Mouse (Mus musculus) fibroblast of lung, adult 2 months (primary cell): ENCODE data around the gene Platr17.
"Not testable (repeated sequence)": the region's sequence is repeated elsewhere in the genome, so short reads cannot be mapped to it uniquely, and the experiment has no call there.

ENCODE experiments used
- DNase-seq: peaks from one replicate; pipeline ENCODE4 v3.0.0-alpha.2; 2011; ENCODE audit warnings: low read depth

Platr17 gene

DNA sequence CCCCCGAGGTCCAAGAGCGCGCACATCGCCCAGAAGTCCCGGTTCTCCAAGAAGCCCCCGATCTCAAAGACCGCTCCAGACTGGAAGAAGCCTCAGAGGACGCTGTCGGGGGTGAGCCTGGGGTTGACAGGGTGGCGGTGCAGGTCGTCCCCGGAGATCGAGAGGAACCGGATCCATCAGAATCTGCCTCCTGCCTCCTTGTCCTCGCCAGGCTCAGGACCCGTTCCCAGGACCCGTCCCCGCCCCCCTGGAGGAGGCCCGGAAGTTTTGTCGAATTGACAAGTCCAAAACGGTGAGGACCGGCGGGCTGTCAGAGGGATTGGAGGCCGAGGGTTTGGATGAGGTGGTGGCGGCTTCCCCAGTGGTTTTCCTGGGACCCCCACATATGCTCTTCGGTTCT lies 36.0 kb downstream of the Platr17 start:
- no peak for DNase-seq

DNA sequence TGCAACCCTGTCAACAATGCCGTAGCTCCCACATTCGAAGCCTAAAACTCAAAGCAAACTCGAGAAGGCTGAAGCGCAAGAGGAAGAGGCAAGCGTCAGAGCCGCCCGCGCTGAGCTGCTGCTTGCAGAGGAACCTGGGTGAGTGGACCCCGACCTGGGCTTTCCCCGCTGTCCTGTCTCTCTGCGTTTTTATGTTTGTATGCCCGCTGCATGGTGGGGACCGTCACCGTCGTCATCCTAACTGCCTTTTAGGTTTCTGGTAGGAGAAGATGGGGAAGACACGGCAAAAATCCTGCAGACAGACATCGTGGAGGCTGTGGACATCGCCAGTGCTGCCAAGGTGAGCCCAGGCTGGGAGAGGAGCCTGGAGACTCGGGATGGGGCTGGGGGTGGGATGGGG lies 36.4 kb downstream of the Platr17 start:
- DNase-seq = no peak

- no peak for DNase-seq
Observed at GRCm38 (mm10) chr17:33943454-33943853, 38.5 kb downstream of the Platr17 start.

GRCm38 (mm10) chr17:33947430-33948089 lies 42.6 kb downstream of the Platr17 start:
- DNase-seq = no peak

DNA sequence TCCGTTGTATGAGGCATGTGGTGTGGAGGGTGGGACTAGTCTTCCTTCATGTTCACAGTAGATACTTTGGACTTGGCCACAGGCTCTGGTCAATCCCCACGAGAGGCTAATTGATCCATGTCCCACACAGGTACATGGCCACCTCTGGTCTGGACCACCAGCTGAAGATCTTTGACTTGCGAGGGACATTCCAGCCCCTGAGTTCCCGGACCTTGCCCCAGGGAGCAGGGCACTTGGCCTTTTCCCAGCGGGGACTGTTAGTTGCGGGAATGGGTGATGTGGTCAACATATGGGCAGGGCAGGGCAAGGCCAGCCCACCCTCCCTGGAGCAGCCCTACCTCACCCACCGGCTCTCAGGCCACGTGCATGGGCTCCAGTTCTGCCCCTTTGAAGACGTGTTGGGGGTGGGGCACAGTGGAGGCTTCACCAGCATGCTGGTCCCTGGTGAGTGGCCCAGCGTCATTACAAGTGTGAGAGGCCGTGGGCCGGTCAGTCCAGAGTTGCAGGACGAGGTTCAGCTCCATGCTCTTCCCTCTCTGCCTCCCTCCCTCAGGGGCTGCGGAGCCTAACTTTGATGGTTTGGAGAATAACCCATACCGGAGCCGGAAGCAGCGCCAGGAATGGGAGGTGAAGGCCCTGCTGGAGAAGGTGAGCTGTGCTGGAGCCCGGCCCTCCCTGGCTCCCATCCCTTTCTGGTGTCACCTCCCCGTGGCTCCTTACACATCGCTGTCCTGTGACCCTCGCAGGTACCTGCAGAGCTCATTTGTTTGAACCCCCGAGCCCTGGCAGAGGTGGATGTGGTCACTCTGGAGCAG lies 43.4 kb downstream of the Platr17 start:
- no peak for DNase-seq

GRCm38 (mm10) chr17:33948905-33949537 lies 44.1 kb downstream of the Platr17 start:
- DNase-seq = no peak

GRCm38 (mm10) chr17:33950131-33950625 lies 45.2 kb downstream of the Platr17 start:
- no peak for DNase-seq

DNA sequence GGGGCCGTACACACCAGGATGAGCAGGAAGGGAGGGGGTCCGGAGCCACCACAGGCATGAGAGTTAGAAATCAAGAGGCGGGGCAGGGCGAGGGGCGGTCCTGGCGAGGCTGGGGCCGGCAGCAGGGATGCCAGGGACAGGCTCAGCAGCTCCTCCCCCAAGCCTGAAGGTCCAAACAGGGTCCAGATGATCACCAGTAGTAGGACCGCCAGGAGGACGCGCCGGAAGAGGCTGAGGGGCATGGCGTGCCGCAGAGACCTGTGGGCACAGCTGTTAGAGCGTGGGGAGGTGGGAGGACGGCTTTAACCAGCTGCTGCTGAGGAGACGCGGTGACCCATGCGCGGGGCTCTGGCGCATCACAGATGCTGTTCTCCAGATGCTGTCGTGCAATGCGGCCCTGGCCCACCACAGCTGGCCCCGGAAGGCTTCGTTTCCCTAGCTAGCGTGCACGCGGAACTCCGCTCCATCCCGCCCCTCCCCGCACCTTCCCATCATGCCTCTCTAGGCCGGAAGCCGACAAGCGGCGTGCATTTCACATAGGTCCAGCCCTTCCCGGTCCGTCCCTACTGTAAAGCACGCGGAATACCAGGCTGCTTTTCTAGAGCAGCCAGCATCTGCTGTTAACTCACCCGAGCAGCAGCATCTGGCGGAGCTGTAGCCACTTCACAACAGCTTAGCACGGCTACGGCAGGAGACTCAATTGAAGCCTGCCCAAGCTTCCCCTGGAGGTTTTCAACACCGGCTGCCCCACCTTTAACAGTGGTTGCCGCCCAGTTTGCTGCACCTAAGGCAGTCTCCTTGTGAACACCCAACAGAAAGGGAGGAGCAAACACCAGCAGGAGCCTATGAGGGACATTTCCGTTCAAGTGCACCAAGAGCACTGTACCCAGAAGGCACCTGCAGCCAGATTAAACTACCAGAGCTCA lies 46.3 kb downstream of the Platr17 start, which contains the start of gene B3galt4:
Gene B3galt4 (minus strand): TSS at position 468 of the 926 bp plus-strand sequence.
- no peak for DNase-seq

- not testable (repeated sequence) for DNase-seq
Observed at GRCm38 (mm10) chr17:33952015-33952414, 47.1 kb downstream of the Platr17 start.

- DNase-seq = no peak
Observed at GRCm38 (mm10) chr17:33952879-33953278, 47.9 kb downstream of the Platr17 start.

DNA sequence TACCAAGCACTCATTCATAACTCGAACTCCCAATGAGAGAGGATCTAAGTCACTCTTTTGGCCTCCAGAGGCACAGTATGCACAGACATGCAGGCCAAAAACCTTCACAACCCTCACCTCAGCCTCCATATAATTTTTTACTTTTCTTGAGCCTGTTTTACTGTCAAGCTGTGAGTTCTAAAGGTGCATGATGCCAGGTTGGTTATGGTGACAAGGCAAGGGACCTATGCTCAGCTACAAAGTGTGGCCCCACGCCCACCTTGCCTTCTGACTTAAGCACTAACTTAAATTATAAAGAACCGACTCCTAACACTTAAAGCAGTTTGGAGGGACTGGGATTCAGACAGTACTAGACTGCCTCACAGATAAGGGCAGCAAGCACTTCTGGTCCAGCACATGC lies 48.4 kb downstream of the Platr17 start:
- no peak for DNase-seq

DNA sequence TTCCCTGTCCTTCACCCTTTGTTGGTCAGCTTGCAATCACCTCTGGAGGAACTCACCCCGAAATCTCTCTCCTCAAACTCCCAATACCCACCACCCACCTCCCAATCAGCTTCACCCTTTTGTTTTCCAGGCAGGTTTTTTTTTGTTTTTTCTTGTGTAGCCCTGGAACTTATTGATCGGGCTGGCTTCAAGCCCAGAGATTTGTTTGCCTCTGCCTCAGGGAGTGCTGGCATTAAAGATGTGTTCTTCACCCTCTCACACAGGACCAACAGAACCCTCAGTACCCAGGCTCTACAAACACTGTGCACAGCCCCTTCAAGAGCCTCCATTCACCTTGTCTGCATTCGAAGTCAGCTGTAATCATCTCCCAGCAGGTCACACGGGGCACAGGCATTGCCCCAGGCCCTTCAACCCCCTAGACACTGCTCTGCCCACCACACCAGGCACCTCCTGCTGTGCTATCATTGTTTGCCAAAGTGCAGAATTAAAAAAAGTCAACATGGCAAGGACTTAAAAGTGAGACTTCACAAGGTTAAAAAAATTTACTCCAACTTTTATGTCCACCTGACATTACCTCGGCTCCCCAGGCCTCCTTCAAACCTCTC lies 49.1 kb downstream of the Platr17 start:
- no peak for DNase-seq

DNA sequence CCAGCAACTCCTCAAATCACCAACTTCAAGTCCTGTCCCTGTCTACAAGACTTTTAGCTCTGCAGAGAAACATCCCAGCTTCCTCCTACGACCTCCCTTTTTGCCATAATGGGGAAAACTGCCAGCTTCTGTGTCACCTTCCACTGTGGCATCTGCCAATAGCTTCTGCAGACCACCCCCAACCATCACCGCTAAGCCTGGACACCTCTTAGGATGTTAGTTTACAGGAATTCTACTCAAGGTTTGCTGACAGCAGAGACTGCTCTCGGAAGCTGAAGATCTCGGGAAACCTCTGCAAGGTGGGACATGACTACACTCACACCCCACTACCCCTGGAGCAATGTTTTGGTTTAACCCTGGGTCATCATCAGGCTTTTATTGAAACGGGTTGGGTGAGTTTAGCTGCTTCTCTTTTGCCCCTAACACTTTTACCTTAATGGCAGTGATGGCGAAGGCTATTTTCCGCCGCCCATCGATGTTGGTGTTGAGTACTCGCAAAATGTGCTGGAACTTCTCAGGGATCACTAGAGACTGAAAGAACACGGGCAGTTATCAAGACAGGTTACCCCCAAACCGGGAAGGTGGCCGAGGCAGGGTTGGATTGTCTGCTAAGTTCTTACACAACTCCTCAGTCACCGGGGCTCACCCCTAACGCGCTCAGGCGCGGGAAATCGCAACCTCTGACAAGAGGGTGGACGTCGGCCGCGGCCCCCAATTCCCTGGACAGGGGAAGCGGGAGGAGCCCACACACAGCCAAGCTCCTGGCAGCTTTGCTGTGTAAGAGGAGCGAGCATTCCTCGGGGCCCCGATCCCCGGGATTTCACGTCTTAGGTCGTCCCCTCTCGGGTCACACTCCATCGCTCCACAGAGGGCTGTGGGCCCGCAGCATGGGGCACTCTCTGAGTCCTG lies 50.0 kb downstream of the Platr17 start:
- DNase-seq = no peak

DNA sequence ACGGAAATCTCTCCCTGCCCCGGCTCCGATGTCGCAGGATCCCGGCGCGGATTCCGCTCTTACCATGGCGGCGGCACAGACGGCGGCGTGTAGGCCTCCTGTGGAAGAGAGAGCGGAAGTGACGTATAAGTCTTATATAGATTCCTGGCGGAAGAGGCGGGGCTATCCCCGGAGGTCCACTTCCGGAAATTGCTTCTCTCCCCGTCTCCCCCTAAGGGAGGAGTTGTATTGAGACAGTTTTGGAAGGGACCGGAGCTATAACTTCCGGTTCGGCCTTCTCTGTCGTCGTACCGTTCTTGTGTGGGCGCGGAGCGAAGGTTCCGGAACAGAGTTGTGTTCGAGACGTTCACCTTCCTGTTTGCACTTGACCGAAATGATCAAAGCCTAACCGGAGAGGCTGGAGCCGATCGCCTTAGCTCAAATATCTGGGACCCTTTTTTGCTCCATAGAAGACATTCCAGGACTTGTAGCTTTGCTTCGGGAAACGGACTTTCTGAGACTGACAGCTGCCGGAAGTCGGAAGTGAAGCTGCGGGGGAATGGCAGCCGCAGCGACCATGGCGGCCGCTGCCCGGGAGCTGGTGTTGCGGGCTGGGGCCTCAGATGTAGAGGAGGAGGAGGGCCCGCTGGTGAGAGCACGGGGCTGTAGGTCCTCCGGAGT lies 50.8 kb downstream of the Platr17 start, which contains the start of the genes Vps52 and Rps18:
Gene Vps52 (plus strand): TSS at position 258 of the 660 bp plus-strand sequence.
Gene Rps18 (minus strand): TSS at position 447 of the 660 bp plus-strand sequence.
- peak; percentile 98 for DNase-seq
